Mouse (Mus musculus): ENCODE measurements around the gene Ubr3. TPM values are rescaled to one million over a fixed set of nuclear protein-coding genes. Genes with fewer than 3 reads are reported as not detected.

Ubr3 gene
- total and polyA plus RNA-seq, 3 experiments: 10.1 to 188 (median 25.3) TPM

DNA sequence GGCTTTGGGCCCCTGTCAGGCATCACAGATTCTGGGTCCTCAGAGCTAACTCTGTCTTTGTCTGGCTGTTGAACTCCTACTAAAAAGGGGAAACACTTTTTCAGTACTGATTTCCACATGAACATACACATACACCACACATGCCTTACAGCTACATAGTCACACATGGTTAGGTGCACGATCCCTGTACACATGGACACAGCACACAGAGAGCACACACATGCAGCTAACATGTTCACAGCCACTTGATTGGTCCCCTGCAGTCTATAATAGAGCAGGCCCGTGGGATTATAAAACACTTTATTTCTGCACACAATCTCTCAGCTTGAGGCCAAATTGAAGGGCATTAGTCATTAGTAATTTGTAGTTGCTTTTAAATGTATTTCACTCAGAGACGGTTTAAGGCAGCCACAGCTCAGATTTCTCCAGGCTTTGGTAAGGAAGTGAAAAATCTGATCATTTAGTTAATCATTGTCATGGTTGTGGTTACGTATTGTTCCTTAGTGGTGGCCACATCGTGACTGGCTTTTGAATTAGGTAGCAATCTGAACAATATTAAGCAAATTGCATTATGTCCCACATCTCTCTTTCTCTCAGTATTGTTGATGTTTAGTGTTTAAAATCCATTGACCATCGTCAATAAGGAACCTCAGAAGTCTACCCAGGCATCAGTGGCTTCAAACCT, 169.4 kb downstream of the Ubr3 start:
- DNase-seq (ENCODE audit: low read depth, low spot score): no peak
- peaks cover 3 to 9% of the 10 kb centered on the region in 2 experiments; a peak in 3 of 4 replicates for H3K27me3 ChIP-seq (ENCODE audit: control insufficient read depth in 1 of 2, insufficient read depth in 2 of 2, low read length in 2 of 2)
- H3K36me3 ChIP-seq (ENCODE audit: control insufficient read depth in 1 of 2, insufficient read depth in 2 of 2, low read length in 2 of 2): no peaks in the 10 kb centered on the region
- no peaks in the 10 kb centered on the region for H3K9me3 ChIP-seq (replicated peaks; ENCODE audit: insufficient read depth, low read length)
- no peaks in the 10 kb centered on the region for H3K4me1 ChIP-seq (ENCODE audit: control insufficient read depth in 1 of 2, insufficient read depth in 2 of 2, low read length in 2 of 2)
- H3K4me3 ChIP-seq (ENCODE audit: control insufficient read depth in 1 of 2, insufficient read depth in 1 of 2, low read depth in 2 of 2, low read length in 2 of 2): no peak overlapping the region
- no peaks in the 10 kb centered on the region for H3K79me2 ChIP-seq (ENCODE audit: control insufficient read depth, insufficient read depth, low read length, poor library complexity)
- TF ChIP-seq HCFC1 (IDR thresholded peaks at IDR 0.05; ENCODE audit: low read depth, low read length) (no peak), USF1 (IDR thresholded peaks at IDR 0.05; ENCODE audit: low read depth, low read length) (no peak), GATA1 (IDR thresholded peaks at IDR 0.05; ENCODE audit: low read depth, low read length) (no peak), ETS1 (IDR thresholded peaks at IDR 0.05; ENCODE audit: low read depth, low read length) (no peak), SMC3 (IDR thresholded peaks at IDR 0.05; ENCODE audit: low read depth, low read length) (no peak), GABPA (IDR thresholded peaks at IDR 0.05; ENCODE audit: low read depth, low read length) (no peak), EP300 (IDR thresholded peaks at IDR 0.05; ENCODE audit: low read depth in 1 of 2, low read length in 2 of 2) (no peak), RCOR1 (IDR thresholded peaks at IDR 0.05; ENCODE audit: low read depth, low read length) (no peak), UBTF (IDR thresholded peaks at IDR 0.05; ENCODE audit: borderline replicate concordance, insufficient read depth, low read depth, low read length) (no peak), TAL1 (IDR thresholded peaks at IDR 0.05; ENCODE audit: low read length) (no peak), CTCF (IDR thresholded peaks at IDR 0.05 in 2 of 3, conservative IDR thresholded peaks at IDR 0.05 in 1 of 3; ENCODE audit: control insufficient read depth in 1 of 3, insufficient read depth in 1 of 3, low read depth in 2 of 3, low read length in 3 of 3, poor library complexity in 1 of 3, severe bottlenecking in 1 of 3) (no peak)
- H3K27ac ChIP-seq (ENCODE audit: control insufficient read depth, low read depth, low read length): no peak overlapping the region
- H3K9ac ChIP-seq (ENCODE audit: control insufficient read depth, low read depth, low read length, poor library complexity, severe bottlenecking): no peak overlapping the region

- Histone ChIP-seq H3K9me3 (replicated peaks; ENCODE audit: insufficient read depth, low read length) (no peaks in the 10 kb centered on the region), H3K4me3 (ENCODE audit: control insufficient read depth in 1 of 2, insufficient read depth in 1 of 2, low read depth in 2 of 2, low read length in 2 of 2) (no peak overlapping the region), H3K27me3 (ENCODE audit: control insufficient read depth in 1 of 2, insufficient read depth in 2 of 2, low read length in 2 of 2) (peaks cover 3 to 9% of the 10 kb centered on the region in 2 experiments; a peak in 3 of 4 replicates), H3K9ac (ENCODE audit: control insufficient read depth, low read depth, low read length, poor library complexity, severe bottlenecking) (no peak overlapping the region), H3K4me1 (ENCODE audit: control insufficient read depth in 1 of 2, insufficient read depth in 2 of 2, low read length in 2 of 2) (no peaks in the 10 kb centered on the region), H3K36me3 (ENCODE audit: control insufficient read depth in 1 of 2, insufficient read depth in 2 of 2, low read length in 2 of 2) (no peaks in the 10 kb centered on the region), H3K79me2 (ENCODE audit: control insufficient read depth, insufficient read depth, low read length, poor library complexity) (no peaks in the 10 kb centered on the region), H3K27ac (ENCODE audit: control insufficient read depth, low read depth, low read length) (no peak overlapping the region)
- TF ChIP-seq SMC3 (IDR thresholded peaks at IDR 0.05; ENCODE audit: low read depth, low read length): no peak
- TF ChIP-seq POLR2AphosphoS5 (IDR thresholded peaks at IDR 0.05; ENCODE audit: borderline replicate concordance, low read depth, low read length): no peak
- no peak for TF ChIP-seq ZC3H11A (IDR thresholded peaks at IDR 0.05; ENCODE audit: low read depth, low read length)
- no peak for TF ChIP-seq HCFC1 (IDR thresholded peaks at IDR 0.05; ENCODE audit: low read depth, low read length)
- no peak for TF ChIP-seq TAL1 (IDR thresholded peaks at IDR 0.05; ENCODE audit: low read length)
- no peak for TF ChIP-seq SIN3A (IDR thresholded peaks at IDR 0.05; ENCODE audit: low read length)
- TF ChIP-seq RCOR1 (IDR thresholded peaks at IDR 0.05; ENCODE audit: low read depth, low read length): no peak
- TF ChIP-seq UBTF (IDR thresholded peaks at IDR 0.05; ENCODE audit: borderline replicate concordance, insufficient read depth, low read depth, low read length): no peak
- no peak for TF ChIP-seq MAZ (IDR thresholded peaks at IDR 0.05; ENCODE audit: low read depth, low read length)
- TF ChIP-seq NRF1 (IDR thresholded peaks at IDR 0.05; ENCODE audit: insufficient read depth, low read depth, low read length, poor library complexity, severe bottlenecking): no peak
- TF ChIP-seq E2F4 (IDR thresholded peaks at IDR 0.05; ENCODE audit: borderline replicate concordance, low read depth, low read length): no peak
- TF ChIP-seq MYC (IDR thresholded peaks at IDR 0.05; ENCODE audit: low read depth, low read length): no peak
- TF ChIP-seq ELF1 (IDR thresholded peaks at IDR 0.05; ENCODE audit: low read depth, low read length): no peak
- no peak for TF ChIP-seq NELFE (IDR thresholded peaks at IDR 0.05; ENCODE audit: low read depth, low read length)
- no peak for TF ChIP-seq USF1 (IDR thresholded peaks at IDR 0.05; ENCODE audit: low read depth, low read length)
- TF ChIP-seq MAX (IDR thresholded peaks at IDR 0.05; ENCODE audit: low read length): no peak
- TF ChIP-seq GABPA (IDR thresholded peaks at IDR 0.05; ENCODE audit: low read depth, low read length): no peak
- TF ChIP-seq POLR2AphosphoS2 (IDR thresholded peaks at IDR 0.05; ENCODE audit: low read length): no peak
- TF ChIP-seq MAFK (IDR thresholded peaks at IDR 0.05; ENCODE audit: borderline replicate concordance, low read depth, low read length): no peak
- no peak for TF ChIP-seq JUND (IDR thresholded peaks at IDR 0.05; ENCODE audit: low read depth, low read length)
- no peak for DNase-seq (ENCODE audit: low read depth, low spot score)
Observed at GRCm38 (mm10) chr2:70069861-70070260, 172.8 kb downstream of the Ubr3 start.
